Mouse (Mus musculus) liver, adult 2 months (tissue): ENCODE results near the gene Car14.

Experiments used
- CTCF ChIP-seq: fragments of 200-500 bp; IDR thresholded peaks from 2 replicates; pipeline ENCODE4 v1.5.1; 2011; ENCODE audit warnings: low read depth, low read length, control low read depth
- POLR2A ChIP-seq: fragments of 200-500 bp; IDR thresholded peaks from 2 replicates; pipeline ENCODE4 v1.6.1; 2011; ENCODE audit warnings: low read length, control low read depth; ENCODE audit not compliant: insufficient read depth; ENCODE audit errors: extremely low read depth

GRCm38 (mm10) chr3:95865050-95865449, 39.4 kb downstream of the Car14 start:
- no peak for TF ChIP-seq CTCF
- no peak for TF ChIP-seq POLR2A
